Mouse (Mus musculus) stomach, embryonic 15.5 days (tissue): ENCODE results near the gene Rab35. TPM values are rescaled to one million over a fixed set of nuclear protein-coding genes. Genes with fewer than 3 reads are reported as not detected.
A peak's percentile ranks its signal among the peaks of the same experiment; 100 is the strongest.

ENCODE experiments used
- ATAC-seq: fragments of 200-750 bp; cut with Nextera tagmentation; 2 replicates; pipeline ENCODE4 v1.8.0; 2017; ENCODE audit warnings: low read depth, moderate number of reproducible peaks, moderate TSS enrichment; ENCODE audit not compliant: insufficient read depth, low FRiP score
- H3K27ac ChIP-seq: fragments of 300-500 bp; sonication (generic); 2 replicates; pipeline ENCODE4 v1.5.1; 2015; ENCODE audit warnings: mild to moderate bottlenecking, inconsistent platforms
- H3K27me3 ChIP-seq: fragments of 300-500 bp; sonication (generic); replicated peaks from 2 replicates; pipeline ENCODE4 v1.6.1; 2015; ENCODE audit warnings: inconsistent platforms
- H3K36me3 ChIP-seq: fragments of 300-500 bp; sonication (generic); 2 replicates; pipeline ENCODE4 v1.6.1; 2015; ENCODE audit warnings: inconsistent platforms
- H3K4me1 ChIP-seq: fragments of 300-500 bp; sonication (generic); 2 replicates; pipeline ENCODE4 v1.6.1; 2015; ENCODE audit warnings: inconsistent platforms
- H3K4me2 ChIP-seq: fragments of 300-500 bp; sonication (generic); 2 replicates; pipeline ENCODE4 v1.6.1; 2015; ENCODE audit warnings: mild to moderate bottlenecking, inconsistent platforms
- H3K4me3 ChIP-seq: fragments of 300-500 bp; sonication (generic); replicated peaks from 2 replicates; pipeline ENCODE4 v1.5.1; 2015; ENCODE audit warnings: inconsistent platforms
- H3K9ac ChIP-seq: fragments of 300-500 bp; sonication (generic); 2 replicates; pipeline ENCODE4 v1.6.1; 2015; ENCODE audit warnings: inconsistent platforms
- H3K9me3 ChIP-seq: fragments of 300-500 bp; sonication (generic); 2 replicates; pipeline ENCODE4 v1.6.1; 2016; ENCODE audit warnings: inconsistent platforms
- WGBS: fragments of 180-500 bp; shearing (Covaris S2); methylation state at CpG from one replicate; pipeline ENCODE4 v1.1.7; 2015; 5-methylcytosine and 5-hydroxymethylcytosine counted together
- polyA plus RNA-seq: library from polyadenylated mRNA; unstranded; fragments of >200 nt; fragmentation: Nextera tagmentation; extraction: Ambion mirVana; gene quantifications from 2 replicates; pipeline ENCODE4 v1.2.1, GENCODE M21; 2015

Rab35 gene
- polyA plus RNA-seq, 1 experiment from 2014 or later, result 16.7 TPM

DNA sequence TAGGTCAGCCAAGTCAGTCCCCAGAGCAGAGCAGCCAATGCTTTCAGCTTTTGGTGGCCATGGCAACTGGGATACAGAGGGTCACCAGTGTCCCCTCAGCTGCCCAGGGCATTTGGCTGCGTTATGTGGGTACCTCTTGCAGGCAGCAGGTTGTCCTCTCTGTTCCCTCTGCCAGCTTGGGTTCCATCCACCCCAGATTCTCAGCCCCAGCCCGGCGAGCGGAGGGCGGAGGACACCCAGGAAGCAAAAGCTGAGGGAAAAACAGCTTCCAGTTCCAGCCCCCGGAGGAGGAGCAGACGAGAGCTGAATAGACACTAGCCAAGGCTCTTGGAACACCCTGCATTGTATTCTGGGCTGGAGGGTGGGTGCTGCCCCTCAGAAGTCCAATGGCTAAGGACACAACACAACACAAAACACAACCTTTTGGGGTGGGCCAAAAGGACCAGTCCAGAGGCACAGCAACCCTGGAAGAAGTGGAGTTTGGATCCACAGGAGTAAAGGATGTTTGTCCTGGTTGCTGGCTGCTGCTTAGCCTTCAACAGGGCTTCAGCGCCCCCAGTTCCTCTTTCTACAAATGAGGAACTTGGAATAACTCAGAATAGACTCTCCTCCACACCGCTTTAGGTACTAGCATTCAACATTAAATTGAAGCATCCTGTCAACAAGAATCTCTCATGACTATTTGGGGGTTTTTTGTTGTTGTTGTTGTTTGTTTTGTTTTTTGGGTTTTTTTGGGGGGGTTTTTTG, 7.8 kb upstream of the Rab35 start:
- Histone ChIP-seq H3K27me3 (no peaks in the 10 kb centered on the region), H3K9me3 (no peaks in the 10 kb centered on the region), H3K27ac (no peak overlapping the region), H3K4me3 (no peak overlapping the region), H3K9ac (no peak overlapping the region), H3K36me3 (peaks cover 16% of the 10 kb centered on the region), H3K4me2 (no peak overlapping the region), H3K4me1 (no peaks in the 10 kb centered on the region)
- no peak for ATAC-seq
- 81% methylated on average over 9 of the region's 9 CpGs for WGBS

DNA sequence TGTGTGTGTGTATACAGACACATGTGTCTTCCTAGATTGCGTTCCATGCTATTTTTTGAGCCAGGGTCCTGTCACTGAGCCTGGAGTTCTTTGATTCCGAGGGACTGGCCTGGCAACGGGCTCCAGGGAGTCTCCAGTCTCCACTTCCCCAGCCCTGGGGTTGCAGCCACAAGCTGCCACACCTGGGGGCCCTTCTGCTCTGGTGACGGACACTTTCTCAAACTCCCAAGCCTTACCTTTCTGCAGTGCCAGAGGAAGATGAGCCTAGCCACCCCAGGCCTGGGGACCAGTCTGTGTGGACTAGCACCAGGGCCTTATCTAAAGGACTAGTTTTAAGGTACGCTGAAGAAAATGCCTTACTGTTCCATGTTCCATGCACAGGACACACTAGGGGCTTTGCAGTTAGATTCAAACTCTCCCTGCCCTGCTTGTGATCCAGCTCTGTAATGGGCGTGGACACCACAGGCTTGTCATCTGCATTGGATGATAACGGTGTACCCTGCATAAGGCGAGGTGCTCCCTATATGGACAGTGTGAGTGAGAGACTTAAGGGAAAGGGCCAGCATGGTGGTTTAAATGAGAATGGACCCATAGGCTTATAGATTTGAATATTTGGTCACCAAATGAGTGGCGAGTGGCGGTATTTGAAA, 5.3 kb upstream of the Rab35 start:
- H3K9ac ChIP-seq, result no peak overlapping the region
- no peak overlapping the region; the same call in 1 of the 2 replicates for H3K27ac ChIP-seq
- H3K4me2 ChIP-seq, result no peak overlapping the region
- H3K9me3 ChIP-seq, result no peaks in the 10 kb centered on the region
- H3K36me3 ChIP-seq, result 0 out of 2 replicates have a peak, but pooled peaks cover 2% of the 10 kb centered on the region
- H3K27me3 ChIP-seq, result no peaks in the 10 kb centered on the region
- H3K4me1 ChIP-seq, result no peaks in the 10 kb centered on the region
- no peak overlapping the region for H3K4me3 ChIP-seq
- 82% methylated on average over 10 of the region's 10 CpGs for WGBS
- ATAC-seq, result peak; percentile 86

DNA sequence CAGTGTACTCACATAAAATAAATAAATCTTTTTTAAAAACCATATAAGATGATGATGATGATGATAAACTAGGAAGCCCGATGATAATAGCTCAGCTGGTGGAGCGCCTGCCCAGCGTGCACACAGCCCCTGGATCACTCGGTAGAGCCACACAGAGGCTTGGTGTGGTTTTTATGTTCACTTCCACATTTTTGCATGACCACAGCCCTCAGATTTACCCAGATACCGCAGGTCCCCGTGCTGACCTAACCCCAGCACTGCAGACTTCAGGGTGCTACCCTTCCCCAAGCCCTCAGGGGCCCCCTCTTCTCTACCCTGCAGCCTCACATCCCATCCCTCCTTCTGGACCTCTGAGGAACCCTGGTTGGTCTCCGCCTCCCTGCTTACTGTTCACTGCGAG, 3.6 kb upstream of the Rab35 start:
- no peak overlapping the region for H3K27ac ChIP-seq
- H3K36me3 ChIP-seq, result no peaks in the 10 kb centered on the region
- ATAC-seq, result no peak
- peaks cover 8% of the 10 kb centered on the region for H3K4me1 ChIP-seq
- H3K27me3 ChIP-seq, result no peaks in the 10 kb centered on the region
- H3K9ac ChIP-seq, result no peak overlapping the region
- H3K9me3 ChIP-seq, result no peaks in the 10 kb centered on the region
- no peak overlapping the region for H3K4me2 ChIP-seq
- no peak overlapping the region for H3K4me3 ChIP-seq
- 65% methylated on average over 8 of the region's 8 CpGs for WGBS

DNA sequence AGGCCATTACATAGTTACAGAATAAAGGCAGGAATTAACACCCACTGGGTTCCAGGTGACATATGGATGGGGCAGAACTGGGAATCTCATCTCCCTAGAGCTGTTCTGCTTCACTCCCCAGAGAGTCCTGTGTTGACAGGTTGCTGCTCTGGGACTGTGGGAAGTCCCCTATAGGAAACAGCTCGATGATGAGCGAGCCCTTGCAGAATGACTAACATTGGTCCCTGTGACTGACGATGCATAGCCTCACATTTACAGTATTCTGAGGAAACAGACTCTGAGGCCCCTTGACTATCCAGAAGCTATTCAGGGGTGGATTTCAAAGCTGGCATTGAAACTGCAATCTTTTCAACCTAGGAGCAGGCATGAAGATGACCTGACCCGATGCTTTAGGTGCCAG, 2.0 kb upstream of the Rab35 start:
- 88% methylated on average over 4 of the region's 4 CpGs for WGBS
- no peaks in the 10 kb centered on the region for H3K9me3 ChIP-seq
- no peak overlapping the region for H3K27ac ChIP-seq
- no peak for ATAC-seq
- H3K9ac ChIP-seq, result no peak overlapping the region
- no peaks in the 10 kb centered on the region for H3K36me3 ChIP-seq
- no peak overlapping the region for H3K4me2 ChIP-seq
- no peaks in the 10 kb centered on the region for H3K27me3 ChIP-seq
- H3K4me1 ChIP-seq, result peaks cover 13% of the 10 kb centered on the region
- H3K4me3 ChIP-seq, result no peak overlapping the region

DNA sequence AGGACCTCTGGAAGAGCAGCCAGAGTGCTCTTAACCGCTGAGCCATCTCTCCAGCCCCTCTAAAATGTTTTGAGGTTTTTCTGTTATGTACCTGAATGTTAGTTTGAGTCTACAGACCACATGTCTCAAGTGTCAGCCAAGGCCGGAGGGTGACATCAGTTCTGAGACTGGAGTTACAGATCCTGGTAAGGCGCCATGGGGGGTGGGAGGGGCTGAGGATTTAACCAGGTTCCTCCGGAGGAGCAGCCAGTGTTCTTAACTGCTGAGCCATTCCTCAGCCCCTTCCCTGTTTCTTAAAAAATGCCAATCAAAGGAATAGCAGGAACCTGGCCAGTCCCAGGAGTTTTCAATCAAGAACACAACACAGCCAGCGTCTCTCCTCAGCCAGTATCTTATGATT, 1.4 kb upstream of the Rab35 start:
- Histone ChIP-seq H3K4me1 (peaks cover 14% of the 10 kb centered on the region), H3K27ac (no peak overlapping the region), H3K9me3 (no peaks in the 10 kb centered on the region), H3K27me3 (no peaks in the 10 kb centered on the region), H3K4me3 (0 out of 2 replicates have a peak overlapping the region, but pooled peaks have one; percentile 85), H3K4me2 (peak overlapping the region; percentile 85; the same call in 1 of the 2 replicates), H3K9ac (no peak overlapping the region), H3K36me3 (no peaks in the 10 kb centered on the region)
- 50% methylated on average over 5 of the region's 5 CpGs for WGBS
- no peak for ATAC-seq

DNA sequence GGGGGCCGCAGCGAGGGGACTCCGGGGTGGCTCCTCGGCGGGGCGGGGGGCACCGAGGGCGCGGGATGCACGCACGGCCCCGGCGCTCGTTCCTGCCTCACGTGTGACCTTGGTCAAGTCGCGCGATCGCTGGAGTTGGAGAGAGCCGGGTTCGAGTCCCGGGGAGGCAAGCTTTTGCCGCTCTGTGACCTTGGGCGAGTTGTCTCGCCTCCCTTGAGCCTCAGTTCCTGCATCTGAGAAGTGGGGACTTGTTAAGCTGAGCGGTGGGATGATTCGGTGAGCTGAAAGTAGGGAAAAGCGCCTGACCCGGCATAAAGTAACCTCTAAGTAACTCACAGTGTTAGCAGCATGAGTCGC, 628 bp downstream of the Rab35 start:
- peak overlapping the region; percentile 85 for H3K4me3 ChIP-seq
- peak overlapping the region; percentile 84 for H3K9ac ChIP-seq
- no peaks in the 10 kb centered on the region for H3K27me3 ChIP-seq
- peak overlapping the region; percentile 87 for H3K27ac ChIP-seq
- peak overlapping the region; percentile 65 for H3K4me2 ChIP-seq
- no peak for ATAC-seq
- no peaks in the 10 kb centered on the region for H3K9me3 ChIP-seq
- under 1% methylated on average over 30 of the region's 30 CpGs for WGBS
- H3K4me1 ChIP-seq, result peaks cover 19% of the 10 kb centered on the region
- no peaks in the 10 kb centered on the region for H3K36me3 ChIP-seq

DNA sequence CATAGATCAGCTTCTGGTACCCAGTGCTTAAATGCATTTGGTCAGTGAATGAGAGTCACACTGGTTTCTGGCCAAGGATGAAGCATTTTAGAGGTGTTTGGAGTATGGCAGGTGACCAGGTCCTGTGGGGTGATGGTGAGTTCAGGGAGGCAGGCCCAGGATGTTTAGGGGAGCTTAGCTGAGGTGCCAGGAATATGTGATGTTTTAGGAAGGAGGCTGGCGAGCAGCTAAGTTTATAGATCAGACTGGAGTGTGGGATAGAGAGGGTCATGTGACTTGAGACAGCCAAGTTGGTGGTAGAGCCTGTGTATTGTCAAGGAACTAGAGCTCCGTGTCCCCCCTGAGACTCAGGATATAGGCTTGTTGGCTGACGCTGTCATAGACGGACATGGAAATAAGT, 1.4 kb downstream of the Rab35 start:
- H3K4me2 ChIP-seq, result peak overlapping the region; percentile 65
- 0 out of 2 replicates have a peak, but pooled peaks cover under 1% of the 10 kb centered on the region for H3K36me3 ChIP-seq
- H3K9me3 ChIP-seq, result no peaks in the 10 kb centered on the region
- peaks cover 19% of the 10 kb centered on the region for H3K4me1 ChIP-seq
- H3K9ac ChIP-seq, result peak overlapping the region; percentile 84; the same call in 1 of the 2 replicates
- no peak for ATAC-seq
- H3K4me3 ChIP-seq, result peak overlapping the region; percentile 85
- no peak overlapping the region for H3K27ac ChIP-seq
- no peaks in the 10 kb centered on the region for H3K27me3 ChIP-seq
- WGBS, result 48% methylated on average over 4 of the region's 4 CpGs

DNA sequence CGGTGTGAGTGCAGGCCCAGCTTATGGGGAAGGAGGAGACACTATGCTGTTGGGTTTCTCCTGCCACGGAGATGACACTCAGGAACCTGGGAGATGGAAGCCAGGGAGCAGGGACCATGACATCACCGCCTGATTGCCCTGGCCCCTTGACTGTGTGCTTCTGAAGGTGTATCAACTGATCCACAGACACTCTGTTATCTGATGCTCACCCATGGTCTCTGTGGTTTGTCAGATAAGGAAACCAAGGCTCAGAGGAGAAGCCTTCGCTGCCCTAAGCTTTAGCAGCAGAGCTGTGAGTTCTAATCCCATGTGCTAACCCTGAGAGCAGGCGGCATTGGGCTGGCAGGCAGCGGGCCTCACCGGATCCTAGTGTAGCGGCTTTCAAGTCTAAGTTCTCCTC, 2.3 kb downstream of the Rab35 start:
- H3K9ac ChIP-seq, result no peak overlapping the region
- H3K27ac ChIP-seq, result no peak overlapping the region
- no peak overlapping the region for H3K4me2 ChIP-seq
- peaks cover 19% of the 10 kb centered on the region for H3K4me1 ChIP-seq
- whole genome bisulfite sequencing, result 82% methylated on average over 8 of the region's 8 CpGs
- ATAC-seq, result no peak
- H3K4me3 ChIP-seq, result no peak overlapping the region
- H3K9me3 ChIP-seq, result no peaks in the 10 kb centered on the region
- no peaks in the 10 kb centered on the region for H3K27me3 ChIP-seq
- H3K36me3 ChIP-seq, result peaks cover 9% of the 10 kb centered on the region; the same call in 1 of the 2 replicates

DNA sequence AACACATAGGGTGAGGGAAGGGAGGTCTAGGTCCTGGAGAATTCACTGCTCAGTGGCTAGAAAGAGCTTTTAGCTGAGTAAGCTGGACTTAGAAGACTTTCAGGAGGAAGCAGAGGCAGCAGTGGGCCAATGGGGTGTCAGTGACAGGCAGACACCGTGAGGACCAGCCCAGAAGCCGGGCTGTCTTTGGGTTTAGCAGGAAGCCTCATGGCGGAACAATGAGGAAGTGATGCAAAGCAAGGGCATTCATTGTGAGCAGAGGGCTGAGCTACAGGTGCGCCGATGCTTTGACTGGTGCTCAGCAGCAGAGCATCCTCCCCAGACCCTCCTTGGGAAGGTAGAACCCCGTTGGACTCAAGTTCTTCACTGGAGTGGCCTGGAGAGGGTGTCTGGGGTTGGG, 3.8 kb downstream of the Rab35 start:
- Histone ChIP-seq H3K4me1 (peaks cover 19% of the 10 kb centered on the region), H3K4me2 (no peak overlapping the region), H3K27ac (no peak overlapping the region), H3K36me3 (peaks cover 24% of the 10 kb centered on the region), H3K9ac (no peak overlapping the region), H3K4me3 (no peak overlapping the region), H3K27me3 (no peaks in the 10 kb centered on the region), H3K9me3 (no peaks in the 10 kb centered on the region)
- WGBS, result 75% methylated on average over 6 of the region's 6 CpGs
- ATAC-seq, result no peak

DNA sequence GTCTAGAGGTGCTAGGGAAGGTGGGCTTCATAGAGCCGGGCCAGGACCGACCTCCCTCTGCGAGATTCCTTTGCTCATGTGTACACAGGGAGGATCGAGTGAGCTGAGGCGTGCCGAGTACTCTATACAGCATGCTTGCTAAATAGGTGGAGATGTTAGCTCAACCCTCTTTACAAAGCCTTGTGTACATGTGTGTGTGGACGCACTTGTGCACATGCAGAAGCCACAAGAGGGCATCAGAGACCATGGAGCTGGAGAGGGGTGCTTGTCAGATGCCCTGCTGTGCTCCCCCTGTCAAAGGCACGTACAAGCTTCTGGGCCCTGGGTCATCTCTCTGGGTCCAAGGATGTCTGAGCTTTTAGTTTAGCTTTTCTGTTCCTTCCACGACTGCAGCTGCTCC, 12.5 kb downstream of the Rab35 start:
- Histone ChIP-seq H3K9ac (no peak overlapping the region), H3K27ac (no peak overlapping the region)
- ATAC-seq, result no peak

DNA sequence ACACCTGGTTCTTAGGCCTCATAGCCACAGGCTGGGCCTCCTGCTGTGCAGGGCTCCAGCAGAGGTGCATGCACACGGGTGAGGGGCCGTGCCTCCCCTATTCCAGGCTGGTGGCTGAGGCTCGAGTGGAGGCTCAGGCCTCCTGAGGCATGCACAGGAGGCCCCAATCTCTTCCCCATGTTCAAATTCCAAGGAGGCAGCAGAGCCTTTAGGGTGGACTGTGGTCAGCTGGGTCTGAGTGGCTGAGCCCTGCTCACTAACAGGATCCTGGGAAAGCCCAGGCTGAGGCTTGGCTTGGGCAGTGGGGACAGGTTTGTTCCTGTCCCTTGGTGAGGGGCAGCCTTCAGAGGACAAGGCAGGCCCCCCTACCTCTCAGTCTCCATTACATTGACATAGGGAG, 17.2 kb downstream of the Rab35 start:
- 80% methylated on average over 3 of the region's 3 CpGs for WGBS
- ATAC-seq, result no peak
- H3K4me2 ChIP-seq, result no peak overlapping the region
- H3K9ac ChIP-seq, result no peak overlapping the region
- H3K36me3 ChIP-seq, result peaks cover 23% of the 10 kb centered on the region
- no peaks in the 10 kb centered on the region for H3K9me3 ChIP-seq
- no peak overlapping the region for H3K4me3 ChIP-seq
- H3K4me1 ChIP-seq, result peaks cover 9% of the 10 kb centered on the region; the same call in 1 of the 2 replicates
- H3K27me3 ChIP-seq, result no peaks in the 10 kb centered on the region
- H3K27ac ChIP-seq, result no peak overlapping the region

More for the DNA sequence above, 12.5 kb downstream of the Rab35 start:
- Histone ChIP-seq H3K4me1 (no peaks in the 10 kb centered on the region), H3K36me3 (peaks cover 51% of the 10 kb centered on the region), H3K4me2 (no peak overlapping the region), H3K9me3 (no peaks in the 10 kb centered on the region), H3K4me3 (no peak overlapping the region), H3K27me3 (no peaks in the 10 kb centered on the region)
- 66% methylated on average over 9 of the region's 9 CpGs for WGBS

DNA sequence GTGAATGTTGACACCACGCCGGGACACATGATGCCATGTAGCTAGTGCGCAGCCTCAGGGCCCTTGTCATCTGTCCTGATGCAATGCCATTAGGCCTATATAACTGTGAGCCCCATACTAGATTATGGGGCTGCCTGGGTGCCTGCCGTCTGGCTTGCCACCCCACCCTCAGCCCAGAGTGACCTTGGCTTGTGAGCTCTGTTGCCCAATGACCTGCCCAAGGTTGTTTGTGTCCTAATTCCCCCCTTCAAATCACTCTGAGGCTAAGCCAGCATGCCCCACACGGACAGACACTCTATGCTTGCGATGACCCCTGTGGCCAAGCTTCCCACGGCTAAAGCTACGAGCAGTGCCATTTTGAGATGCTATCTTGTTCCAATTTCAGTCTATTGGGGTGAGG, 18.0 kb downstream of the Rab35 start:
- ATAC-seq, result no peak
- H3K9me3 ChIP-seq, result no peaks in the 10 kb centered on the region
- H3K36me3 ChIP-seq, result peaks cover 19% of the 10 kb centered on the region
- no peak overlapping the region for H3K4me3 ChIP-seq
- no peak overlapping the region for H3K9ac ChIP-seq
- no peak overlapping the region for H3K27ac ChIP-seq
- H3K27me3 ChIP-seq, result no peaks in the 10 kb centered on the region
- H3K4me1 ChIP-seq, result peaks cover 9% of the 10 kb centered on the region; the same call in 1 of the 2 replicates
- 89% methylated on average over 8 of the region's 8 CpGs for WGBS
- H3K4me2 ChIP-seq, result no peak overlapping the region
